Mouse (Mus musculus): ENCODE measurements around the gene Ppp1r37.
"Not testable (repeated sequence)": the region's sequence is repeated elsewhere in the genome, so short reads cannot be mapped to it uniquely, and the experiment has no call there.

The Ppp1r37 gene

GRCm38 (mm10) chr7:19562643-19563410 is at the start of gene Ppp1r37:
Gene Ppp1r37, minus strand, starts transcription at chr7:19563076.
- peak; percentile 38 for DNase-seq (ENCODE audit: low read depth, low spot score)

GRCm38 (mm10) chr7:19610969-19611368 is 48.1 kb upstream of the Ppp1r37 start:
- DNase-seq (ENCODE audit: low read depth, low spot score), result no peak

- DNase-seq (ENCODE audit: low read depth, low spot score), result no peak
Measured at GRCm38 (mm10) chr7:19609641-19610332, 46.9 kb upstream of the Ppp1r37 start.

DNA sequence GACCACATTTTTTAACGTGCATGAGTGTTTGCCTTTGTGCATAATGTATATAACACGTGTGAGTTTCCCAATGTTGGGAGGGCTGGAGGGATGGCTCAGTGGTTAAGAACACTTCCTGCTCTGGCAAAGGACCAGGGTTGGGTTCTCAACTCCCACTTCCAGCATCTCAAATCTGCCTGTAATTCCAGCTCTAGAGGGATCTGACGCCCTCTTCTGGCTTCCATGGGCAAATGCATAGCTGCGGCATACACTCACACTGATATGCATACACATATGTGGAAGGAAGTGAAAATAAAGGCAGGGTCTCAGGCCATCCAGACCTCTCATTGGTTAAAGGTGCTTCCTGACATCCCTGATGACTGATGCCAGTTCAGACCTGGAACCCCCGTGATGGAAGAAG is 44.4 kb upstream of the Ppp1r37 start:
- no peak for DNase-seq (ENCODE audit: low read depth, low spot score)

- DNase-seq (ENCODE audit: low read depth, low spot score), result not testable (repeated sequence)
Measured at GRCm38 (mm10) chr7:19604606-19605214, 41.8 kb upstream of the Ppp1r37 start.

- peak; percentile 97 for DNase-seq (ENCODE audit: low read depth, low spot score)
Measured at GRCm38 (mm10) chr7:19603849-19604605, 41.2 kb upstream of the Ppp1r37 start, which contains the start of gene Clasrp. Gene Clasrp, minus strand, starts transcription at chr7:19604486.

GRCm38 (mm10) chr7:19603055-19603454 is 40.2 kb upstream of the Ppp1r37 start:
- DNase-seq (ENCODE audit: low read depth, low spot score), result no peak

DNA sequence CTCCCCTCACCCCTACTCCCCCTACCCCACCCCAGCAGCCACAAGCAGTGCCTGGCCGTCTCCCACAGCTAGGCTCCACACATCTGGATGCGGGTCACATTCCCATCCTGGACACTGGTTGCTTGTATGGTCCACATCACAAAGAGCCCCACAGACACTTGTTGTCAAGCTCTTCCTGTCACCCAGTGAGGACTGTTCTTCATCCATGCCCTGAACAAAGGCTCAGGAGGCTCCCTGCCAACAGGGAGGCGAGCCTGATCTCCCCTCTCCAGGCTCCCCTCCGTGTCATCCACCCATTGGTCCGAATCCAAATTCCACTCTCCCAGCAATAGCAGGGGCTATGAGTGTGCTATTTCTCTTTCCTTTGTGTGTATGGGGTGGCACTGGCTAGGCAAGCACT is 37.7 kb upstream of the Ppp1r37 start:
- DNase-seq (ENCODE audit: low read depth, low spot score), result no peak

GRCm38 (mm10) chr7:19593061-19593730 is 30.3 kb upstream of the Ppp1r37 start:
- DNase-seq (ENCODE audit: low read depth, low spot score), result no peak

GRCm38 (mm10) chr7:19589917-19590316 is 27.0 kb upstream of the Ppp1r37 start:
- DNase-seq (ENCODE audit: low read depth, low spot score), result peak; percentile 86

- DNase-seq (ENCODE audit: low read depth, low spot score), result peak; percentile 66
Measured at GRCm38 (mm10) chr7:19589207-19589606, 26.3 kb upstream of the Ppp1r37 start.

DNA sequence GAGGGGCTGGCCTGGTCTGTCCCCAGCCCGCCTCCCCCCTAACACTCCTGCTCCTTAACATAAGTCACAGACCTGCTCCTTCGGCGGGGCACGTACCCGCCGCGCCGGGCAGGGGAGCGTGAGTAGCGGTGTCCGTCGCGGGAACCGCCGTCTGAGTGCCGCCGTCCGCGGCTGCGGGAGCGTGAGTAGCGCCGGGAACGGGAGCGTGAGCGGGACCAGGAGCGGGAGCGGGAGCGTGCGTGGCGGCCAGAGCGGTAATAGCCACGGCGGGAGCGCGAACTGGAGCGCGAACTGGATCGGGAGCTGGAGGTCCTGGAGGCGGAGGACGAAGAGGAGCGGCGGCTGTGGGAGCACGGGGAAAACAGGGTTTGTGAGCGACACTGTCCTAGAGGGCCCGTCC is 23.4 kb upstream of the Ppp1r37 start:
- DNase-seq (ENCODE audit: low read depth, low spot score), result no peak

GRCm38 (mm10) chr7:19580634-19581033 is 17.8 kb upstream of the Ppp1r37 start:
- DNase-seq (ENCODE audit: low read depth, low spot score), result no peak

GRCm38 (mm10) chr7:19579751-19580150 is 16.9 kb upstream of the Ppp1r37 start:
- no peak for DNase-seq (ENCODE audit: low read depth, low spot score)

GRCm38 (mm10) chr7:19578436-19578835 is 15.6 kb upstream of the Ppp1r37 start:
- DNase-seq (ENCODE audit: low read depth, low spot score), result no peak

- DNase-seq (ENCODE audit: low read depth, low spot score), result peak; percentile 23
Measured at GRCm38 (mm10) chr7:19577877-19578414, 15.1 kb upstream of the Ppp1r37 start.

DNA sequence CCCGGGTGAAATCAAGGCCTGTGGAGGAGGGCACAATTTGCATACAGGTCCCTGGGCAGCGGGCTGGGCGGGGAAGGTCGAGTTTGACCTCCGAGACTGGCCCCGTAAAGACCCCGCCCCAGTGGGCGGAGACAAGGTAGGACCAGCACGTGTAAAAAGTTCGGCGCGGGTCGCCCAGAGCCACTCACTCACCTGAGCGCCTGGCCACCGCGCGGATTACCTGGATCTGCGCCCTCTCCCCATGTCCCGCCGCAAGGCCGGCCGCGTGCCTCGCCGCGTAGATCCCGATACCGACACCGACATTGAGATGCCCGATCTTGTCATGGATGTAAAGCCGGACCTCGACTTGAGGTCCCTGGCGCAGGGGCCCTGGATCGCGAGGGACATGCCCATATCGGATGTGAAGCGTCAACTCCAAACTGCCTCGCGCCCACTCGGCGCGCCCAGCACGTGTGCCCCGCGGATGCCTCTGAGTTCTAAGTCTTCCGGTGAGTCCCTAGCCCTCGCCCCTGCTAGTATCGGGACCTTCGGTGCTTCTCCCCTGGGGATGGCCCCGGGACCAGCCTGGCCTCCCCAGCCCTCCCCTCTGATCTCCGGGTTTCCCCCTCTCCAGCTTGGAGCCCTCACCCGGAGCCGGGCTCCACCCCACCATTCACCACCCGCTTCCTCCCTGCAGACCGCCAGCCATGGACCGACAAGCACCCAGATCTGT is 14.4 kb upstream of the Ppp1r37 start, which contains the start of the genes Zfp296 and Gemin7:
Gene Zfp296 (plus strand): TSS at position 147 of the 712 bp plus-strand sequence.
Gene Gemin7 (minus strand): TSS at position 455 of the 712 bp plus-strand sequence.
- DNase-seq (ENCODE audit: low read depth, low spot score), result peak; percentile 59

GRCm38 (mm10) chr7:19575559-19575958 is 12.7 kb upstream of the Ppp1r37 start:
- no peak for DNase-seq (ENCODE audit: low read depth, low spot score)

DNA sequence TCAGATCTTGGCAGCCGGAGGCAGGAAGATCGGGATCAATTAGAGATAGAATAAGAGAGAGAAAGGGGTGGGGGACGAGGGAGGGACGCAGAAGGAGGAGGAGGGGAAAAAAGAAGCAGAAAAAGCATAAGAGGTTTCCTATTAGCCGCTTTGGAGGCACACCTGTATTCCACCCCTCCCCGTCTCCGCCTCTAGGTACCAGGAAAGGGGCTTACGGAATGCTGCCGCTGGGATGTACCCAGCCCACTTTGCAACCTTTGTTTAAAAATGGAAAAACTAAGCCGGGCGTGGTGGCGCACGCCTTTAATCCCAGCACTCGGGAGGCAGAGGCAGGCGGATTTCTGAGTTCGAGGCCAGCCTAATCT is 10.9 kb upstream of the Ppp1r37 start:
- no peak for DNase-seq (ENCODE audit: low read depth, low spot score)
